Mouse (Mus musculus) heart, postnatal 0 days (tissue): ENCODE data around the gene Hist1h3c.

Source experiments
- CTCF ChIP-seq: IDR thresholded peaks from 2 replicates; pipeline ENCODE4 v1.5.1; 2016; ENCODE audit warnings: antibody characterized with exemption, control low read depth, low read depth
- EP300 ChIP-seq: IDR thresholded peaks from 2 replicates; pipeline ENCODE4 v1.6.1; 2016; ENCODE audit warnings: antibody characterized with exemption, low read depth

DNA sequence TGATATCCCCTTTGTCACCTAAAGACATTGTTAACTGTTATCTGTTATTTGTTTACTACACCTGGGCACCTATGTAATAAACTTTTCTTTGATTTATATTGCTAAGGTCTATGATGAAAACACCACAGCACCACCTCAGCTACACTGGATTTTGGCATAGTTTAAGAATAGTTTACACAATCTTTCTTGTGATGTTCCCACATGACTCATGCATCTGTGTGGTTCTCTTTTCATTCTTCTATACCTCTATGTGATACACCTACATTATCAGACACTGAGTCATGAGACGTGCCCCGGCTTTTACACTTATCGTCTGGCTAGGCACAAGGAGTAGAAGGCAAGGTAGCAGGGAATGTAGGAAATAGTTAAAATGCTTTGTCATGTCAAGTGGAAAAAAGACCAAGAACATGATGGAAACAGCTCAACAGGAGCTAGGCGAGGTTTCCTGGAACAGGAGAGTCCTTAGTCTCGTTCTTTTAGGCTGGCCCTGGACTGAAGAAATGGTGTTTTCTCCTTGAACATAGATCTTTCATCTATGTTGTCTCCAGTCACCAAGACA lies 4.2 kb upstream of the Hist1h3c start:
- TF ChIP-seq CTCF, result no peak
- no peak for TF ChIP-seq EP300
